Mouse (Mus musculus) right cerebral cortex, postnatal 10 days (tissue): ENCODE measurements around the gene Ptprd.

Experiments used
- DNase-seq, 2 experiments: peaks; one replicate each; pipeline ENCODE4 v3.0.0; 2021; ENCODE audit warnings: low spot score in 2 of 2

The Ptprd gene

DNA sequence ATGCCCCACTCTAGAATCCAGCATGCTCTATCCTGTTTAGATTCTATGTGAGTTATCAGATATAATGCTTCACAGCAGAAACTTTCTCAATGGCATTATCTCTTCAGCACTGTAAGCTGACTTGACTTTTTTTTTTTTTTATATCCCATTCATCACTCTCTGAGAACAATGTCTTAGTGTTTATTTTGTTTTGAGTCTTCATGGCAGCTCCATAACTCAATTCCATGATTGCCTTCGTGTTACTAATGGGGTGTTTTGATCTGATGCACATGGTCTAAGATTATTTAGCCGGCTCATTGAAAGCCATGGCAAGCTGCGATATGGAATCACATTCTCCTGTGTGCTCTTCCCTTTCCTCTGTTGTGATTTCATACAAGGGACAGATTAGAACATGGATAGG, 1555.0 kb downstream of the Ptprd start:
- DNase-seq: no peak

GRCm38 (mm10) chr4:76652971-76653370, 1558.8 kb downstream of the Ptprd start:
- no peak for DNase-seq

DNA sequence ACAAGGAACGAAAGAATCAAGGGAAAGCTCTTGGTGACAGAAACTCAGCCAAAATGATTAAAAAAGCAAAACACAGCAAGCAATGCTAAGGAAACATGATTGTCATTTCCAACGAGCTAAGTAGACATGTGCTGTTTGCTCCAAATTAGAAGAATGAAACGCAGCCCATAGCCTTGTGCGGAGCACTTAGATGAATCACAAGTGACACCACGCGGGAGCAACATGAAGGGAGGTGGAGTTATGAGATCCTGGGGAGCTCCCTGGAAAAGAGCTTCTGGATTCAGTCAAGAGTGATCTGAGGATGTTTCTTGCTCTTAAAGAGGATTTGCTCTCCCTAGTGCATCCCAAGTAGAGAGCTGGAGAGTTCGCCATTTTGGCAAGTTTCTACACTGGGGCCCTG, 1590.0 kb downstream of the Ptprd start:
- peak in 1 of 2 experiments; percentile 32 for DNase-seq

GRCm38 (mm10) chr4:76616614-76617013, 1595.1 kb downstream of the Ptprd start:
- no peak for DNase-seq

GRCm38 (mm10) chr4:76608246-76608645, 1603.5 kb downstream of the Ptprd start:
- DNase-seq: peak; percentile 33

GRCm38 (mm10) chr4:76606808-76607207, 1605.0 kb downstream of the Ptprd start:
- no peak for DNase-seq

DNA sequence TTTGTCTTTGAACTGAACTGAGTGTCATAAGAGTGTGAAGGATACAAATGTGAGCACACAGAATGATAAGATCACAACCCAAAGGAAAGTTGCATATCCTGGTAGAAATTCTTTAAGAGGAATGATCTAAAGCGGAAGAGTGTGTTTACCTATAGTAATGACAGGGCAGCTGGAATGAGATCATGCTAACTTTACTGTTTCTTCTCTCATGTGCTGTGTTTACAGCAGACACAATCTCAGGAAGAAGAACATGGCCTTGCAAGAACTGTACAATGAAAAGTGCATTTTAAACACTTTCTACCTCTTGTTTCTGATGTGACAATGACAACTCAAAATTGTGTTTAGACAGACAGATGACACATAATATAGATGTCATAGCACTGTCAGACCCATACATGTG, 1621.0 kb downstream of the Ptprd start:
- DNase-seq: no peak

DNA sequence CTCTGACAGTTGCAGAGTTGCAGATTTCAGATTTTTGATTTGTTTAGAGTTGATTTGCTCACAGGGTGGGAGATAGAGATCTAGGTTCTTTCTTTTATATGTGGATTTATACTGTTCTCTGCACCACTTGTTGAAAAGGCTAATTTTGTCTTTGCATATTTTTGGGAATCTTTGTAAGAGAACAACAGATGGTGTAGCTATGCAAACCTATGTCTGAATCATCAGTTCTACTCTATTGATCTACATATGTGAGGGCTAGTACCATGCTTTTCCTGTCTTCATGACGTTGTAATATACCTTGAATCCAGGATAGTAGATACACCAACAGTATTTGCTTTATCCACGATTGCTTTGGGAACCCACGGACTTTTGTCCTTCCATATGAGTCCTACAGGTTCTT, 1628.7 kb downstream of the Ptprd start:
- no peak for DNase-seq

DNA sequence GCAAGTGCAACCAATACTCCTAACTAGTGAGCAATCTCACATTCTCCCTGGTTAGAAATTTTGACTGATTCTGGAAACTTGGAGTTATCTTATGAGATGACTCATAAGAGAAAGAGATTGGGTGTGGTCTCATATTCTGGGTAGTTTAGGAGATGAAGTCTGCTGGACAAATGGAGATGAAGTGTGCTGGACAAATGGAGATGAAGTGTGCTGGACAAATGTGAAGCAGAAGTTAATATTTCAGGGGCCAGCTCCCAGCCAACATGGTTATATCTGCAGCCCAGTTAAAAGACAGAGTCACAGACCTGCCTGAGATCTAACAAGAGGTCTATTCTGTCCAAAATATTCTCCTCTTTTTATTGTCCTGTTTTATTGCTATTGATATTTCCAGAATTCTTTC, 1645.8 kb downstream of the Ptprd start:
- no peak for DNase-seq

DNA sequence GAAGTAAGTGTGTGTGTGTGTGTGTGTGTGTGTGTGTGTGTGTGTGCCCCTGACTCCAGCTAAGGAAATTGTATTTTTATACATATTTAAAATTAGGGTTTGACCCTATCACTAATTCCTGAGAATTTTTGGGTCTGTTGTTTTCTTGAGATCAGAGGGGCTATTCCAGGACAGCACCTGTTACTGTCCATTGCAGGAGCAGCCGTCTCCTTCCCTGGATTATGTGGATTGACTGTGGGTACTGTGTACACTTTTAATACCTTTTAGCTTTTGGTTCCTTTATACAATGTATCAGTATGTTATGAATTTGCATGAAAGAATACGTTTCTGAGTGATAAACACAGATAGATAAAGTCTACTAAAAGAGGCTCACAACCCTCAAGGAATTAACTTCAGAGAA, 1670.0 kb downstream of the Ptprd start:
- DNase-seq: no peak

GRCm38 (mm10) chr4:76532926-76533325, 1678.8 kb downstream of the Ptprd start:
- no peak for DNase-seq

DNA sequence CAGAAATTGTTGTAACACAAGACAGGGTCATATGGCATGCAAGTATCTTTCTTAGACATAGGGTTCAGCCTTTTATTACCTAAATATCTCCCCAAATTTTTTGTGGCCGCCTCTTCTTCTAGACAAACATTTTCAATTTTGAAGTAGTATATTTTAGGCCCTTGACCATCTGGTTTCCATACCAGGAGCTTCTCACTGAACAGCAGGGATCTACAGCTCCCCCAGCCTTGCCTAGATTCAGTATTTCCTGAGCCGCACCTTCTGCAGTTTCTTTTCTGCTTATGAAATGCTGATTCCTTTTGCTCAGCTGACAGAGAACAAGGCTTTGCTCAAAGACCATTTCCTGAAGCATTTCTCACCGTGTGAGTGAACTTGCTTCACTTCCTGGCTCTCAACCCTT, 1686.5 kb downstream of the Ptprd start:
- peak; percentile 44 to 67 for DNase-seq

GRCm38 (mm10) chr4:76503279-76503601, 1708.5 kb downstream of the Ptprd start:
- no peak for DNase-seq

GRCm38 (mm10) chr4:76502575-76503278, 1709.0 kb downstream of the Ptprd start:
- no peak for DNase-seq

DNA sequence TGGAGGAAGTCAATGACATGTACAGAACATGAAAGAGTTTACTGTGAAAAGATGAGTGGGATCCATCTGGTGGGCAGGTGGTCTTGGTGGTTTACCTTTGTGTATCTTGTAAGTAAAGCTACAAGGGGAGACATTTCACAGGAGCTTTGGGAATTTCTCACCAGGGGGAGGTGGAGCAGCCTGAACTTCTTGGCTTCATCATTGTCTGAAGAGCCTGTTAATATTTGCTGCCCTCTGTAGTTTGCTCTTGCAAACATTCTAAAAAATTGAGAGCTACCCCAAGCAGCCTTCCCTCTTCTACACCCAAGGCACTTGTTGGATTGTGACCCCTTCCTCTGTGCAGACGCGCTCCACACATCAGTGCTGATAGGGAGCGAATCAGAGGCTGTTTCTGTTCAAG, 1725.9 kb downstream of the Ptprd start:
- DNase-seq: no peak

DNA sequence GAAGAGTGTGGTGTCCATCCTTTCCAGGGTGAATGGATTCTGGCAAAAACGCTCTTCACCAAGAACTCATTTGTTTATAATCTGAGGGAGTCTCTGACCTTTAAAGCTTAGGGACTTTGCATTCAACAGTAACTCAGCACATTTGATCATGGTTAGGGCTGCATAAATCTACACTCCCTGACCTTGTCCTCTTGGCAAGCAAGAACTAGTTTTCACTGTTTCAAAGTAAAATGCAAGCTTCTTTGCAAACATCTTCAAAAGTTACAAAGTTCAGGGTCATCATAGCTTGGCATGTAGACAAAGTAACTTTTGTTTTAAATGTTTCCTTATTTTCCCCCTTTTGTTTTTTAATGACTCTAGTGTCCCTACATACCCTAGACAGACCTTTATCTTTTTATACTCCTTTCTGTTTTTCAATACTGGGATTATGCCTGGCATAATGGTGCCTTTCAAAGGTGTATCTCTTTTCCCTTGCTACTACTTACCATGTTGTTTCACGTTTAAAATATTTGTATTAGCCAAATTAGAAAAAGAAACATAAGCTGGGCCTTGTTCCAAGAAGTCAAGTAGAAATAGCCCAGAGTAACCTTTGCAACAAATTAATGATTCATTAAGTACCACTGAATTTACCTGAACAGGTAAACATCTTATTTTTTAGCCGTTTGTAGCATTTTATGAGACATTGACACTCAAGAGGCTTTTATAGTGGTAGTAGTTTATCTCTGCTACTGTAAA, 1743.2 kb downstream of the Ptprd start:
- DNase-seq: no peak

GRCm38 (mm10) chr4:76464682-76465081, 1747.1 kb downstream of the Ptprd start:
- no peak for DNase-seq

DNA sequence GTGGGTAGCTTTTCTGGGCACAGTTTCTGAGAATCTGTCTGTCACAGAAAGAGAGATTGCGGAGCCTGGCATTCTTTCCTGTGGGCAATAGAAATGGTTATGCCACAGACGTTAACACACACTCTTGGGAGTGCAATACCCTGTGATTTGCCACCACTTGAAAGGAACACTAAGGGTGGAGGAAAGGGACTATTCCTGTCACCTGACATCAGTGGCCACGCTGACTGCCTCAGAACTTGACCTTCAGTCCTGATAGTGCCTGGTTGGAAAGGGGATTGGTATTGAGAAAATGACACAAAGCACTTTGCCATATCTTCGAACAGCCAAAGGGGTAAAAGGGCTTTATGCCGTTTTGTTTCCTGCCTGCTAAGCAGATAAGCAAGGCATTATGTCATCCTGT, 1750.4 kb downstream of the Ptprd start:
- DNase-seq: no peak

- DNase-seq: no peak
These were observed 1751.2 kb downstream of the Ptprd start for GRCm38 (mm10) chr4:76460556-76460955.

DNA sequence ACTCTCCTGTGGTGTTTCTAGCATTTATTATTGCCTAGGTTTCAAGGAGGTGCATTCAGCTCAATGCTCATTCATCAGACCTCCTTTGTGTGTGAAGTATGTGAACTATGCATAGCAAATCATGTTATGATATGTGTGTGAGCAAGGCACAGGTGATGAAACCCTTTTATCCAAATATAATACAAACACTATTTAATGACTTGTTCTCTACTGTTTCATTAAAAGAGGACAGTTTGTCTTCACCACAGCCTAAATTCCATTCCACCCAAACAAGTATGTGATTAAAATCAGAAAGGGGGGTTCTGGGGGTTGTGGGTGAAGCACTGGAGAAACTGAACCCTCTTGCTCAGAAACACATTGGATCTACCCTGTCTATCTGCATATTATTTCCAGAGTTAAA, 1752.1 kb downstream of the Ptprd start:
- DNase-seq: no peak

DNA sequence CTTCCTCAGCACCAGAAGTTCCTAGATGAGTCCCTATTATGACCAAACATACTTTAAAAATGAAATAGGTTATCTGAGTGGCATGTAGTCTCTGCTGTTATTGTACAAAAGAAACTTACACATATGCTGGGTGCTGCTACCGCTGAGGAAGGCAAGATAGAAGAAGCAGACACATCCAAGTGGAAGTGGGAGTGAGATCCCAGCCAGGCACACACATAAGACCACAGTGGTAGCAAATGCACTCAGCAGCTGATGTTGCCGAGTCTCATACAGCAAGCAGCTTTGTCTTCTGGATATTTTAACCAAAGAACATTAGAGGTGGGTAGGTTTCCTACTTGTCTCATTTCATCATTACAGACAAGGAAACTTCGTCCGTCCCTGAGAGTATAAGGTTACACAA, 1759.5 kb downstream of the Ptprd start:
- no peak for DNase-seq

DNA sequence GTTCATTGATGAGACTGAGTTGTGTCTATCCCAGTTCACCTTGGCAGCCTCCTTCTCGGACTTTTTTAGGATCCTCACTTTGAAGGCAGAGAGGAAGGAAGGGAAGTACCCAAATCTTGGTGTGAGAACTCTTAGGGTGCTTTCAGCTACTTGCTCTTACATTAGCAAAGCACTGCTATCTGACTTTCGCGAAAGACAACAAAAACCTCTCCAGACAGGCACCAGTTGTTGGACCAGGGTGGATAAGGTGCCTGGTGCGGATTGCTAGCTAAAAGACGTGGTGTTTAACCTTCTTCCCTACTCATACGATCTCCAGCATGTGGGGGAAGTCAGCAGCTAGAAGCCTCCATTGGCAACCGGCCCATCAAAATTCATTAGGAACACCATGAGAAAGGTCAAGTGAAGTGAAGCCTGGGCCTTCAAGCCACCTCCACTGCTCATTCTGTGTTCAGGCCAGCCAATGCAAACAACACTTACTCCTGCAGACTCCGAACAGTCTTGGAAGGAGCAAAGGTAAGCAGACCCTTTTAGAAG, 1760.7 kb downstream of the Ptprd start:
- peak in 1 of 2 experiments; percentile 42 for DNase-seq

DNA sequence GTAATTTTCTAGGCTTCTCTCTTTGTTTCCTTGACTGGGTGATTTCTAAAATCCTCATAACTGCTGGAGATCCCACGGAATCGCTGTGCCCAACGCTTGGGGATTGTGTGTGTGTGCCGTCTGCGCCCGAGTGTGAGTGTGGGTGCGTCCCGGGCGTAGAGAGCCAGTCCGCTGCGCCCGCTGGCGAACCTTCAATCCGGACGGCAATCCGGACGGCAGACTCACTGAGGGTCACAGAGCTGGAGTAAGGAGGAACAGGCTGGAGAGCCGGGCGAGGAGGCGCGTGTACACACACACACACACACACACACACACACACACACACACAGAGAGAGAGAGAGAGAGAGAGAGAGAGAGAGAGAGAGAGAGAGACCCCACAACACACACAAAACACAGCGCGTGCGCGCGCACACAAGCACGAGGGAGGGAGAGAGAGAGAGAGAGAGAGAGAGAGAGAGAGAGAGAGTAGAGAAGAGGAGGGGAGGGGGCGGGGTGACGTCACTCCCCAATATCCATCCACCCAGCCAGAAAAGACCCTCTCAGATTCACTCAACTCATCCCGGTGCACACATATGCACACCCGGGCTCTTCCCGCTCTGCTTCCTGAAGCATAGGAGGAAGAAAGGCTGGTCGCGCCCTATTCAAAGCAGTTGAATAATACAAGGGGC, 1761.3 kb downstream of the Ptprd start:
- peak; percentile 75 to 81 for DNase-seq
